Mouse (Mus musculus) gastrocnemius, postnatal 36 days (tissue): ENCODE measurements around the gene Fbp1. TPM values are rescaled to one million over a fixed set of nuclear protein-coding genes. Genes with fewer than 3 reads are reported as not detected.
"Not testable (repeated sequence)": the region's sequence is repeated elsewhere in the genome, so short reads cannot be mapped to it uniquely, and the experiment has no call there.

Source experiments
- DNase-seq, 2 experiments: peaks; one replicate each; pipeline ENCODE4 v3.0.0; 2022
- intact Hi-C: fragments of 180-260 bp; cut with DNase I; formaldehyde crosslinking; loops from one replicate; pipeline ENCODE4 v1.15.1; 2025
- long read RNA-seq, 2 experiments: library from polyadenylated mRNA; stranded (forward); transcript quantifications; one replicate each; pipeline ENCODE4 v2.0.0; 2021
- total RNA-seq, 2 experiments: library from RNA; stranded (reverse); gene quantifications; 2 replicates each; pipeline ENCODE4 v1.2.3; 2021

Gene Fbp1
- not detected for total RNA-seq
- long read RNA-seq, experiment 1, partial matches to known transcripts = 0 of 1 reads
- long read RNA-seq, experiment 1, other reads (novel, unspliced or antisense) = 1 of 1 reads
- long read RNA-seq, experiment 2, partial matches to known transcripts = 0 of 1 reads
- long read RNA-seq, experiment 2, other reads (novel, unspliced or antisense) = 1 of 1 reads

GRCm38 (mm10) chr13:62887712-62888441 is at the start of gene Fbp1:
Fbp1 (minus strand) TSS chr13:62888282.
- intact Hi-C loops = no loop called here

DNA sequence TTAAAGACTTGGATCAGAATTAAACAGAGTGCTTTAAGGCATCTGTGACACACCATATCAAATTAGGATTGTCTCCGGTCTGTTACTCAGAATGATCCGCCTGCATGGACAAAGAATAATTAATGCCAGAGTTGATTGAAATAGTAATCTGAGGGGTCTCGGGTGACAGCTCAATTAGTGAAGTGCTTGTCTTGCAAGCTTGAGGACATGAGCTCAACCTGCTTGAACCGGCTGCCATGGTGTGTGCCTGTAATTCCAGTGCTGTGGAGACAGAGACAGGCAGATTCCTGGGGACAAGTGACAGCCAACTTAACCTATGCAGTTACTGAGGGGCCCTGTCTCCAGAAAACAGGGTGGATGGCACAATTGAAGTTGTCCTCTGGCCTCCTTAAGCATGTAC is 44.4 kb upstream of the Fbp1 start:
- DNase-seq = no peak
- intact Hi-C loops = no loop called here

More at GRCm38 (mm10) chr13:62887712-62888441, at the start of gene Fbp1:
- no peak for DNase-seq

- no peak for DNase-seq
- intact Hi-C loops = loop anchor here (5.0 kb wide), 1 partner anchor 112 kb away; no protein-coding TSS in a partner anchor
Measured at GRCm38 (mm10) chr13:62929766-62930389, 41.8 kb upstream of the Fbp1 start.

DNA sequence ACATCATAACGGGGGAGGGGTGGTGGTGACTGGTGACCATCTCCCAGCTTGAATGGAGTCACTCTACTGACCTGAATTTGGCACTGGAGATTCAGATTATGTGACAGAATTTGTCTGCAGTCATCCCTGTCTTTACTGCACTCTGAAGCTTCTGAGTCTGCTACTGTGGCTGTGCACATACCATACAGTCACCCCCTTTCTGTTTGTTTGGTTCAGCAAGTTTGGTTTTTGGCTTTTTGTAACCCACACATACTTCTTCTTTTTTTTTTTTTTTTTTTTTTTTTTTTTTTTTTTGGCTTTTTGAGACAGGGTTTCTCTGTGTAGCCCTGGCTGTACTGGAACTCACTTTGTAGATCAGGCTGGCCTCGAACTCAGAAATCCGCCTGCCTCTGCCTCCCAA is 41.1 kb upstream of the Fbp1 start:
- not testable (repeated sequence) for DNase-seq
- intact Hi-C loops = loop anchor here (5.0 kb wide), 1 partner anchor 113 kb away; no protein-coding TSS in a partner anchor

DNA sequence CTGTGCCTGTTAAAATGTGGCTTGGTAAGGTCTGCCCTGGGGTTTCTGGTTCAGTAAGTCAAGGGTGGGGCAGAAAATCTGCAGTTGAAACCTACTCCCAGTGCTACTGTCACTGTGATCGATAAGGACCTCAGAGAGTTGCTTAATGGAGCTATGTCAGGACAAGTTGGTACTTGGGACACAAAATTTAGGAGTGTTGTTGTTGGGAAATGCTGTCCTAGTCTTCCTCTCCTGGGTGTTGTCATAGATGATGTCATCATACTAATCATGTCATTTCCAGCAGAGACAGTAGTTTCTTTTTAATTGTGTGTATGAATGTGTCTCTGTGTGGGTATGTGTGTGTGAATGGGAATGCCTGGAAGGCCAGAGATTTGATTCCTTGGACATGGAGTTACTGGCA is 39.4 kb upstream of the Fbp1 start:
- no peak for DNase-seq
- intact Hi-C loops = loop anchor here (5.0 kb wide), 1 partner anchor 115 kb away; no protein-coding TSS in a partner anchor

DNA sequence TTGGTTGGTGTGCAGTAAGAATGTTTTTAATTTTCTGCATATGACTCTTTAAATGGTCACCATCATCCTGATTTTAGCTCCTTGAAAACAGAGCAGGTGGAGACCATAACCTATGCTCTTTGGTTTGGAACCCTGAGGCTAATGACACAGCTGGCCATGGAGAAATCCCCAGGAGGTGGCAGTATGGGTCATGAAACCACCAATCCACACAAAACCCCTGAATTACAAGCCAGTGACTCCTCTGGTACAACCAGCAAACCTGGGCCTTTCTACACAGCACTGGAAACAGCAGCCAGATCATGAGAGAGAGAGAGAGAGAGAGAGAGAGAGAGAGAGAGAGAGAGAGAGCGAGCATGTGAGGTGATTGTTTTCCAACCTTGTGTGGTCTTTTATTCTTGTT is 38.4 kb upstream of the Fbp1 start:
- intact Hi-C loops = loop anchor here (5.0 kb wide), 1 partner anchor 116 kb away; no protein-coding TSS in a partner anchor
- DNase-seq = peak; percentile 17 to 22

- DNase-seq = no peak
- intact Hi-C loops = no loop called here
Measured at GRCm38 (mm10) chr13:62923182-62923581, 35.1 kb upstream of the Fbp1 start.

DNA sequence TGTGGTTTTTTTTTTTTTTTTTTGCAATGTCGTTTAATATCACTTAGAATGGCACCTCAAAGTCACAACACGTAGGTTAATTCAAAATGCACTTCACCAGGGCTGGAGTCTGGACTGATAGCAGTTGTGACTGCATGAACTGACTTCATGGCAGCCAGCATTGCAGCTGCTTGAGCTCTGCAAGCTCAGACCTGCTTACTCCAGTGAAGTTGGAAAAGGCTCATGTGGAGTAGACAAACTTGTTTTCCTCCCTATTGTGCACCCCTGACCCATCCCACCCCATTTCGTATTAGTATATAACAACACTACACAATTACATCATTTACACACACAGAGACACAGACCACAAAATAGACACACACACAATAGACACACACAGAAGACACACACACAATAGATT is 34.6 kb upstream of the Fbp1 start:
- no peak for DNase-seq
- intact Hi-C loops = no loop called here

DNA sequence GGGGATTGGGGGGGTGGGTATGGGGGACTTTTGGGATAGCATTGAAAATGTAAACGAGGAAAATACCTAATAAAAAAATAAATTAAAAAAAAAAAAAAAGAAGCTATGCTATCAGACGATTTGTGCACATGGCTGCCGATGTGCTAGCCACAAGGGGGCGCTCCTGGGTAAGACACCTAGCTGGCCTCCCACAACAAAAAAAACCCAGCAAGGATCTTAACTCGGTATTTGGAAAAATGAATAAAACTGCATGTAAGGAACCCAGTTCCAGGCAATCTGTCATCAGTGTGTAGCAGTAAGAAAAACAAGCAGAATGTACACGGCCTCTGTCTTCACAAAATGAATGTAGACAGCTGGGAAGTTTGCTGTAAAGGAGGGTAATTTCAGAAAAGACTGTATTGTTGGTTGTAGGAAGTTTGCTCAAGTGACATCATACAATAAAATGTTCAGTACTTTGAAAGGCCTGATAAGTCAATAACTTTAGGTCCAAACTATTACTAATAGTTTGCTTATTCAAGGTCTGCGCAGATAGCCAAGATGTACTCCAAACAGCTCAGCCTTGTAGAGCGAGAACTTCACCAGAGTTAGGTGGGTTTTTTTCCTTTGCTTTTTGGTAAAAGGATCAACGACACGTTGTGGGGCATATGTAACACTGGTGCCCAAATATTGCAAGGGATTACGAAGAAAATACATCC is 31.7 kb upstream of the Fbp1 start:
- peak; percentile 55 to 64 for DNase-seq
- intact Hi-C loops = no loop called here

DNA sequence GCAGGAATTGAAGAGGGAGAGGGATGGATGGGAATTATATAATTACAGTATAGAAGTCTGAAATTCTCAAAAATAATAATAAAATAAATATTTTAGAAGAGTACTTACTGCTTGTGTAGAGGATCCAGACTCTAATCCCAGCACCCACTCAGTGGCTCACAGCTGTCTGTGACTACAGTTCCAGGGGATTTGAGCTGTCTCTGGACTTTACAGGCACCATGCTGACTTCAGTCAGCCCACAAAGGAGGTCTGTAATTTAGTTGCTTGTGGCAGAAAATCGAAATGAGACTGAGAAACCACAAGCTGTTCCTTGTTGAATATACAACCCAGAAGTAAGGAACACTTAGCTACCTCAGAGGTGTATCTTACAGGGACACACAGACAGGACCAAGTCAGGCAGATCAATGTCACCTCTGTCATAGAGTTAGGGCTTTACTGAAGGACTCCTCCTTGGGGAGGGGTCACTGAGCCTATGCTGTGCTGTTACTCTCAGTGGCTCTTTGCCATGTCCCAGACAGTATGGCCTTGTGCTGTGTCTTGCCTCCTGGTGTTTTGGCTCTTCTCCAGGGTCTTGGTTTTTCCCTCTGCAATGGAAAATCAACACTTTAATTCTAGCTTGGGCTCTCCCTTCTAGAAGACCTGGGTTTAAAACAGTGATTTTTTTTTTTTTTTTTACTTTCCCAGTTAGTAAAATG is 29.5 kb upstream of the Fbp1 start:
- intact Hi-C loops = no loop called here

GRCm38 (mm10) chr13:62916675-62917074 is 28.6 kb upstream of the Fbp1 start:
- DNase-seq = no peak
- intact Hi-C loops = no loop called here

More for the DNA sequence above, 29.5 kb upstream of the Fbp1 start:
- DNase-seq = no peak

- intact Hi-C loops = no loop called here
- no peak for DNase-seq
Measured at GRCm38 (mm10) chr13:62911575-62911974, 23.5 kb upstream of the Fbp1 start.

DNA sequence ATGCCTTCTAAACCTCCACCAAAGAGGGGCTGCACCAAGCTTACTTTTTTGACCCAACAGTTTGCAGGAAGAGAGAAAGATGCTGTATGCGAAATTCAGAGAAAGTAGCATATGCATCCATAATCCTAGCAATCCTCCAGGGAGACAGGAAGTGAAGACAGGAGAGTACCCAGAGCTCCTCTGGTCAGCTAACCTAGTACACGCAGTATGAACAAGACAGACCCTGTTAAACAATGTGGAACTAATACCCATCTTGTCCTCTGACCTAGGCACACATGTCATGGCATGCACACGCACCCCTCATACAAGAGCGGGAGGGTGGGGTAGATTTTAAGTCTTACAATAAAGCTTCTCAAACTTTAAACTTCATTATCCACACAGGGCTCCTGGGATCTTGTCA is 22.1 kb upstream of the Fbp1 start:
- intact Hi-C loops = no loop called here
- no peak for DNase-seq

DNA sequence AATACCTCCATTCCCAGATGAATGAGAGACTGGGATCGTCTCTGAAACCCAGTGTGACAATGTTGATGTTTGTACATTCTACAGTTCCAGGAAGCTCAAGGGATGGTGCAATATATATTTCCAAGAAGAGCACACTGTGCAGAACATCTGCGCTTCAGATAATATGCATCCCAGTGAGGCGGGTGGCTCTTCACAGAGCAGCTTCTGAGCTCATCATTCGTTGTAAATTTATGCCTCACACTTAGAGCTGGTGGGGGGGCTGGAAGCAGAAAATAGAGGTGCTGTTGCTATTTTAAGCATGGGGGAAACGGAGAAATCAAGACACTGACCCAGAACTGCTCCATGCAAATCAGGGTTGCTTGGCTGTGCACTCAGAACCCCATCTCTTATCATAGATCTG is 21.7 kb upstream of the Fbp1 start:
- no peak for DNase-seq
- intact Hi-C loops = no loop called here

DNA sequence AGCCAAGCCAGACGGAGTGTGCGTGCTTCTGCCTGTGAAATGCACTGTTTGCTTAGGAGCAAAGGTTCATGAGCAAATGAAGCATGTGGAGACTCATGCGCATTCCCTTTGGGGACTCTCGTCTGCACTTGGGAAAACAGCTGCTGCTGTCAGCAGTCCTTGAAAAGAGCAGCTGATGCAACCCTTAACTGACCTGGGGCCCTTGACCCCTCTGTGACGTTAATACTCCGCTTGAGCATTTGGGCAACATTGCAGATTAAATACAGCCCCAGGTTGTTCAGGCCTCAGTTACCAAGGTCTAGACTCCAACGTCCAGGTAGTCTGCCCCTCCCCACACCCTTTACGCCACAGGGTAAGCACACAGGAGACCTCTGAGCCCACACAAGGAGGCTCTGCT is 20.1 kb upstream of the Fbp1 start:
- intact Hi-C loops = no loop called here
- DNase-seq = no peak

DNA sequence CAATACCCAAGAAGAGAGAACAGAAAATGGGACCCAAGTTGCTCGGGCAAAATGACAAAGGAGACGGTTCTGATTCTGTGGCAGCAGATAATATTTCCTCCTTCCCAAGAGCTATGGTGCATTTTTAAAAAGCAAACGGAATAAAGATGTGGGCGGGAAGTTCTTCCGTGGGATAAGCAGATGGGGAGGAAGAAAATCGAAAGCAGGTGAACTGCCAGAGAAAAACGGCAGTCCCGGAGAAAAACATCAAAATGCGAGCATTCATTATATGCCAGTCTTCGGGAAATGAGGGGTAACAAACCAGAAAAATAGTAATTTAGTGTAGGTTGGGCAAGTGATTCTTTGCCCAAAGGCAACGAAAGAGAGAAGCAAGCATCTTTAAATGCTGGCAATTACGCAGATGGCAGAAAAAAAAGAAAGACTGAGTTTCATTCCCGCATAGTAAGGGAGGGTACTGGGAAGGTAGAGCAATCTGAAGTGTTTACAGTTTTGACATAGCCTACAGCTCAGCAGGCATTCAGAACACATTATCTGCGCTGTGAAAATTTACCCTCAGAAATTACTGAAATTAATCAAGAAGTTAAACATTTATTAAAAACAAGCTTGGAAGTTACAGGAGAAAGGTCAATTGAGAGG is 19.6 kb upstream of the Fbp1 start:
- intact Hi-C loops = no loop called here
- DNase-seq = no peak

- intact Hi-C loops = no loop called here
- DNase-seq = no peak
Measured at GRCm38 (mm10) chr13:62901139-62901538, 13.1 kb upstream of the Fbp1 start.

DNA sequence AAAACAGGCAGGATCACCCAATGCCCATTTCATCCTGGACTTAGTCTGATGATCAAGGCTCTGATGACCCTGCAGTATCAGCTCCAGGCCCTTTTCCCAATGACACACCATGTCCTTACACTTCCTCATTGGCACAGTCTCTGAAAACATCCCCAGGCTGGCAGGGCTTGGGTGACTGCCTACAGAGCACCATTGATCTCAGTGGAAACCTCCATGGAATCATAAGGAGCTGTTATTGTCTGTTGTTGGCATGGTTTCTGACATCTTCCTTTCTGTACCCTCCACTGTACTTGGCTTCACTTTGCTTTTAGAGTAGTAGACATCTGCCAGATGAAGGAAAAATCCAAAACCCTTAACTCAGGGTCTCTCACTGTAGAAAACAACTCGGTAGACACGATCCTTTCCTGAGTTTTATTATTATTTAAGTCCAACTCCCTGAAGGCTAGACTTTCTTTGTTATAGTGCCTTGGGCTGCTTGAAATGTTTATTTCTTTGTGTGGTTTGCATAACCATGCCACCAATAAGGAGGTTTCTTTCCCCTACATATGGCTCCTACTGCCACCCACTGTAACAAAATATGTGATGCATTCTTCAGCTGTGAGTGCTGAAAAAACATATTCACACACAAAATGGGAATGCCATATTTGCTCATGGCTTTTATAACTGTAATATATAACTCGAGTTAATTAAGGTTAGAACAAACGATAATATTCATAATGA is 10.0 kb upstream of the Fbp1 start:
- DNase-seq = no peak
- intact Hi-C loops = no loop called here
